Mouse (Mus musculus): ENCODE measurements around the gene Ror2.

- TF ChIP-seq CTCF (IDR thresholded peaks at IDR 0.05; ENCODE audit: low read depth) = no peak
- TF ChIP-seq EP300 (optimal IDR thresholded peaks at IDR 0.05) = no peak
These were observed 83.5 kb downstream of the Ror2 start for GRCm38 (mm10) chr13:53202439-53202830.
